Mouse (Mus musculus) ES-E14 (cell line): ENCODE results near the gene Clca4a.

Experiments used
- CHD2 ChIP-seq: IDR thresholded peaks from 2 replicates; pipeline ENCODE4 v1.6.1; 2014; ENCODE audit warnings: mild to moderate bottlenecking, low read depth, low read length, inconsistent platforms
- HCFC1 ChIP-seq: IDR thresholded peaks from 2 replicates; pipeline ENCODE4 v1.6.1; 2012; ENCODE audit warnings: low read length, inconsistent platforms, borderline replicate concordance; ENCODE audit not compliant: insufficient read depth
- ZC3H11A ChIP-seq: IDR thresholded peaks from 2 replicates; pipeline ENCODE4 v1.6.1; 2012; ENCODE audit warnings: low read depth, mild to moderate bottlenecking, inconsistent platforms, low read length, borderline replicate concordance
- ZNF384 ChIP-seq: IDR thresholded peaks from 2 replicates; pipeline ENCODE4 v1.6.1; 2012; ENCODE audit warnings: low read depth, low read length, inconsistent platforms

DNA sequence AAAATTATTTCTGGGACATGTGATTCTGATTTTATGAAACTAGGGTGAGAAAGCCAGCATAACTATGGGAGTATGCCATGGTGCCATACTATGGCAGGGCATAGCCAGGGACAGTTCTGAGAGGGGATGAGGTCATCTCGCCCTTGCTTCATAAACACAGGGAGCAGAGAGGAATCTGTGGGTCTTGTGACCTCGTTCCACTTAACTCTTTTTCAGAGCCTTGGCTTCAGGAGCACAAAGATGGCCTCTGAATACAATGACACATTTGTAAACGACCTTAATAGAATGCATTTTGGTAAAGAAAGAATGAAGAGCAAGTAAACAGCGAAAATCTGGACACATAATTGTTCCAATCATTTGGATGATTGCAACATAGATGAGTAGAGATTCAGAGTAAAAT is 24.0 kb downstream of the Clca4a start:
- TF ChIP-seq CHD2 (no peak), HCFC1 (no peak), ZC3H11A (no peak), ZNF384 (no peak)
